Mouse (Mus musculus): Measurements from ENCODE around the gene Mcu. TPM values are rescaled to one million over a fixed set of nuclear protein-coding genes. Genes with fewer than 3 reads are reported as not detected.

The Mcu gene
- total RNA-seq, 2 experiments from 2014 or later, result 48.0 to 48.6 TPM

GRCm38 (mm10) chr10:59615981-59616520, 441 bp downstream of the Mcu start, which contains the start of gene Gm10322:
Gene Gm10322, plus strand, starts transcription at chr10:59616063.
- intact Hi-C loops (cut with DNase I), result loop anchor here (2.0 kb wide), 1 partner anchor 87 kb away; the partner anchor contains the start of gene Micu1
- peak; percentile 53 to 55 for DNase-seq (ENCODE audit: low spot score in 2 of 2)

DNA sequence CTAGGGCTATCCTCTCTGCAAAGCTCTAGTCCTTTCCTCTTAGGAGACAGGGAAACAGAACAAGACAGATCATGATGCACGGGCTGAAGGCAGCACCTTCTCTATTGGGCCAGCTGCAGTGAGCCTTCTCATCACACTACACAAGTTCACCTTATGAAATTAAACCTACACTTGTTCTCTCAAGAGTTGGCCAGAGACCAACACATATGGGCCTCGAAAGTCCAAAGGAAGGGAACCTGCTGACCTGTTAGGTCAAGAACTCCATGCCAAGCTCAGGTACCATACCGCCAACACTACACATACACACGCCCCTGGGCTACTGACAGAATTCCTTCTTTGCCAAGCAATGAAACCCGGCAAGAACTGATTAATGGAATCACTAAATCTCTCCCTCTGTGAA, 1.1 kb downstream of the Mcu start:
- intact Hi-C loops (cut with DNase I), result no loop called here
- no peak for DNase-seq (ENCODE audit: low spot score in 2 of 2)

DNA sequence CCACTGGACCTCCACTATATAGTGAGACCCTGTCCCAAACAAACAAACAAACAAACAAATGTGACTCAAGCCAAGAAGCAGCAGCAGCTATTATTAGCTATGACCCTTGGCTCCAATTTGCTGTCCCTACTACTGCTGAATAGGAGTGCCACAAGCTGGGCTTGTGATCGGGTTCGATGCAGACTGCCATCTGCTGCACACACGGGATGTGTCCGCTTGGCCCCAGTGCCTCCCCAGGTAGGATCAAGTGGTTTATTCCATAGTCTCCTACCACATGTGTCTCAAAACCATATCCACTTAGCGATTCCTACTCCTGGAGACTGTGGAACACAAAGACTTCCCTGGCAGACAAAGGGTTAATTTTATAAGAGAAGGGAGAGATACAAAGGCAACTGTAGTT, 2.4 kb downstream of the Mcu start:
- intact Hi-C loops (cut with DNase I), result loop anchor here (5.0 kb wide), 1 partner anchor 122 kb away; no protein-coding TSS in a partner anchor
- no peak for DNase-seq (ENCODE audit: low spot score in 2 of 2)

DNA sequence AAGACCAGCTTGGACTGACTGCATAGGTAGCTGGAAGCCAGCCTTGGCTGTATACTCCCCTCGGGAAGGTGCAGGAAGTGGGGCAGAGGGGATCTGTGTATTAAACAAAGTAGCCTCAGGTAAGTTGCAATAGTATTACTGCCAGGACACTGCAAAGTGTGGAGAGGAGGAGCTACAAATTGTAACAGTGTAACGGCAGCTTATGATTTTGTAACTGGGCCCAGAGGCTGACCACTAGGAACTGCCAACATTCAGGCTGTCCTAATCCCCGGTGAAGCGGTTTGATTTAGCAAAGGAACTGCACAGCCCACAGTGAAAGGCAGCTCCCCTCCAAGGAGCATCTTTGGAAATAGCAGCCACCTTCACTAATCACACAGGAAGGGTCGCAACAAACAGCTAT, 3.2 kb downstream of the Mcu start:
- intact Hi-C loops (cut with DNase I), result loop anchor here (5.0 kb wide), 1 partner anchor 121 kb away; no protein-coding TSS in a partner anchor

GRCm38 (mm10) chr10:59604879-59605464, 11.5 kb downstream of the Mcu start:
- intact Hi-C loops (cut with DNase I), result no loop called here
- no peak for DNase-seq (ENCODE audit: low spot score in 2 of 2)

More for the DNA sequence above, 3.2 kb downstream of the Mcu start:
- DNase-seq (ENCODE audit: low spot score in 2 of 2), result no peak

- no peak for DNase-seq (ENCODE audit: low spot score in 2 of 2)
- intact Hi-C loops (cut with DNase I), result no loop called here
These were observed 12.6 kb downstream of the Mcu start for GRCm38 (mm10) chr10:59603843-59604242.

DNA sequence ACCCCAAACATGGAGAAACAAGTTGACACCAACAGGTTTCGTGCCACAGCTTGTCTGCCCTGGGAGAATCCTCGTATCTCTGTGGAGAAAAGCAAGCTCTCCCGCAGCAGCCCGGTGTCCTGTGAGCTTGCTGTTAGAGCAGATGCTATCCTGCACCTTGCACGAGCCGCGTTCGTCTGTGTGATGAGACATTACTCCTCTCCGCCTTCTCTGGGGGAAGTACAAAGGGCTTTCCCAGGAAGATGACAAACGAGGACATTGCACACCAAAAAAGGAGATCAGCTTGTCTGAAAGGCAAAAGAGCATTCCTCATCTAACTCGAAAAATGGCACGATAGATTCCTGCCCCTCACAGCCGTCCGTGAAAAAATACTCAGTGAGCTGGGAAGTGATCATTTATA, 13.6 kb downstream of the Mcu start:
- intact Hi-C loops (cut with DNase I), result no loop called here
- DNase-seq (ENCODE audit: low spot score in 2 of 2), result peak; percentile 45 to 55

DNA sequence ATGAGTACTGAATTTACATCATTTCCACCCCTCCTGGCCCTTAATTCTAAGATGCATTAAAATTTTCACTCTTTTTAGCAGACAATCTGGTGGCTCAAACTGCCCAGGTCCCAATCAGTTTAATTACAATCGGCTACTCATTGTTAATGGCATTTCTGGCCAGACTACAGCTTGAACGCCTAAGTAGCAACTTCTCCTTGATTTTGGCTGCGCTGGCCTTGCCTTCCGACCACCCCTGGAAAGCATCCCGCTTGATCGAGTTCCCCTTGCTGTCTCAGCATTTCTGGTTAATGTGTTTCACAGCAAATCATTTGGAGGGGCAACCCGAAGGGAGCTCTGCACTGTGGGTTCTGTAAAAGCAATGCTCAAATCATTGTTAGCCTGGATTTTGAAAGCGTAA, 14.4 kb downstream of the Mcu start:
- intact Hi-C loops (cut with DNase I), result no loop called here
- DNase-seq (ENCODE audit: low spot score in 2 of 2), result no peak

GRCm38 (mm10) chr10:59600516-59600915, 16.0 kb downstream of the Mcu start:
- intact Hi-C loops (cut with DNase I), result no loop called here

GRCm38 (mm10) chr10:59593826-59594570, 22.5 kb downstream of the Mcu start:
- intact Hi-C loops (cut with DNase I), result loop anchor here (5.0 kb wide), 1 partner anchor 92 kb away; no protein-coding TSS in a partner anchor
- DNase-seq (ENCODE audit: low spot score in 2 of 2), result peak; percentile 70 to 73

More at GRCm38 (mm10) chr10:59600516-59600915, 16.0 kb downstream of the Mcu start:
- no peak for DNase-seq (ENCODE audit: low spot score in 2 of 2)

DNA sequence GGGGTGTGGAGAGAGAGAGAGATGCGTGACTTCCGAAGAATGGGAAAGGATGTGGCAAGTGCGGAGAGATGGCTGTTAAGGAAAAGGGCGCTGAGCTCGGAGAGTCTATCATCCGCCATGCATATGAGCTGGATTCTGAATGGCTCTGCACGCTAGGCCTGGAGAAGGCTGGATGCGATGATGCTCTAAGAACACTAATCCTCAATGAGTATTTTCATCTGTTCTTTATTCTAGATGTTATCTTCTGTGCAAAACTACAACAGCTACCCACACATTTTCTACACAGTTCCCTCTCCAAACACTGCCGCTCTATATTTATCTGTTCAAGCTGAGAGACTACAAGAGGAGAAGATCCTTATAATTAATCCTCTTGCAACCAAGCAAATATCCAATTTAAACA, 25.9 kb downstream of the Mcu start:
- peak in 1 of 2 experiments; percentile 58 for DNase-seq (ENCODE audit: low spot score in 2 of 2)
- intact Hi-C loops (cut with DNase I), result loop anchor here (5.0 kb wide), 1 partner anchor 88 kb away; no protein-coding TSS in a partner anchor

DNA sequence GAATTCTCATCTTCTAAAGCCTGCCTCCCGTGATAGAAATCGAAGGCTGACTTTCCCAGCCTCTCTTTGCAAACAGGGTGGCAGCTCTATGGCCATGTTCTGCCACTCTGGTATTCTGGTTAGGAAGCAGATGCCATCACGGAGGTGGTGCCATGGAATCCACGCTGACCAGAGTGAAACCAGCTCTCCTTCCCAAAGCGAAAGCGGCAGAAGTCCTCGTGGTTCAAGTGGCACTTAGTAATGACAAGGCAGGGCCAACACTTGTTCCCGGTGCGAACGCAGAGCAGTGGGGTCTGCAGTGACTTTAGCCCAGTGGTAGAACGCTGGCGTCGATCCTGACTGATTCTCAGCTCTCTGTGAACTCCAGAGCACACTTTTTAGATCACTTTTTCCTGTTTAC, 26.6 kb downstream of the Mcu start:
- no peak for DNase-seq (ENCODE audit: low spot score in 2 of 2)
- intact Hi-C loops (cut with DNase I), result loop anchor here (5.0 kb wide), 1 partner anchor 88 kb away; no protein-coding TSS in a partner anchor

DNA sequence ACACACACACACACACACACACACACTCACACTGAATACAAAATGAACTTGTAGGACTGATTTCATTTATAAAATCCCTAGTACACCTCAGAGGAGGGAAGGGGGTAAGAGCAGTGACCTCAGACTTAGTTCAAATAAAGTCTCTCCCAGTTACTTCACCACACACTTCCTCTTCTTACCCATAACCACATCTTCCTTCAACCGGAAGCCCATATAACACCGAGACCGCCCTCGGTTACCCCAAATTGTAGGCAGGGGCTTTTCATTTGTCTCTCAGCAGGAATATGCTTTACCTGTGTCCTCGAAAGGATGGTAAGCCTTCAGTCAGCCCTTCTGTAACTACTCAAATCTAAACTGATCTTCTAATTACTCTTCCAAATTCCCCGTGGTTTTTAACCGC, 27.1 kb downstream of the Mcu start:
- no peak for DNase-seq (ENCODE audit: low spot score in 2 of 2)
- intact Hi-C loops (cut with DNase I), result no loop called here

DNA sequence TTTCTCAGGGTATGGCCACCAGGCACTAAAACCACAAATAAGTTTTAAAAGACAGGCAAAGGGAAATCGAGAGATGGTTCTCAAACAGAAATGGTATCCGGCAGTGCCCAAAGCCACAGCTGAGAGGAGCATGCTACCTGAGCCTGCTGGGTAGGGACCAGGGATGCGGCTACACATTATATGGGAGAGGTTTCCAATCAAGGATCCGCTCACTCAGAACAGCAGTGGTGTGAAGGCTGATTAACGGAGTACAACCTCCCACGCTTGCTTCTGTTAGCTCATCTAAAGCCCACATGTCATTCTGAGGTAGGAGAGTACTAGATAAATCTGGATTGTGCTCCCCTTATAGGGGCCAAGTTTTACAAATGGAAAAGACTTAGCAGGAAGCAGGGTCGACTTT, 28.4 kb downstream of the Mcu start:
- intact Hi-C loops (cut with DNase I), result no loop called here
- DNase-seq (ENCODE audit: low spot score in 2 of 2), result peak; percentile 44 to 49

GRCm38 (mm10) chr10:59586821-59587220, 29.7 kb downstream of the Mcu start:
- intact Hi-C loops (cut with DNase I), result no loop called here
- no peak for DNase-seq (ENCODE audit: low spot score in 2 of 2)

DNA sequence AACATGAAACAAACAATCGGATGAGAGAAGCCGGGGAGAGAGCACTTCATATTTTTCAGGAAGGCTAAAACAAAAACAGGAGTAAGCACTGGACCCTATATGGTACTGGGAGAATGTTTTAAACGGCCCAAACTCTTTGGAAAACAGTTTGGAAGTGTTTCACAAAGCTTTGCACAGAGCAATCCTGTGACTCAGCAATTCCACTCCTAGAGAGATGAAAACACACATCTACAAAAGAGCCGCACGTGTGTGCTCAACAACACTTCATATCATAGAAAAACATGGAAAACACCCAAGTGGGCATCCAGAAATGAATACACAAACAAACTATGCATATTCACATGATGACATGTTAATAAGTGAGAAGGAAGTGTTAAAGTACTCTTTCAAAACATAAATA, 30.9 kb downstream of the Mcu start:
- intact Hi-C loops (cut with DNase I), result no loop called here
- DNase-seq (ENCODE audit: low spot score in 2 of 2), result no peak

- intact Hi-C loops (cut with DNase I), result no loop called here
- no peak for DNase-seq (ENCODE audit: low spot score in 2 of 2)
These were observed 34.5 kb downstream of the Mcu start for GRCm38 (mm10) chr10:59581826-59582543.

GRCm38 (mm10) chr10:59580593-59581149, 35.8 kb downstream of the Mcu start:
- no peak for DNase-seq (ENCODE audit: low spot score in 2 of 2)
- intact Hi-C loops (cut with DNase I), result no loop called here

DNA sequence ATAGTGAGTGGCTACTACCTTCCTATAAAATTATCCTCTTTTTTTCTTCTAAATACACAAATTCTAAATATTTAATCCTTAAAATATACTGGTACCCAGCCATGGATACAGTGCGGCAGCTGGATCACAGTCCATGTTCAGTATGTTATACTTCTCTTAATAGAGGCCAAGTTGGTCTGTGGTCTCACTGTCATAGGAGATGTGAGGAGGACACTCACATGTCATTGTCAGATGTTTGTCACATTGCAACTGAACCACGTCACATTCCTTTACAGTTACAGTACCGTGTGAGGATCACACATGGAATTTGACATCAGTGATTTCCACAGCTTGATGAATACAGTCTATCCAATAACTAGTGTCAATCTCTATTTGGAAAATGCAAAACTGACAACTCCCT, 36.8 kb downstream of the Mcu start:
- no peak for DNase-seq (ENCODE audit: low spot score in 2 of 2)
- intact Hi-C loops (cut with DNase I), result no loop called here

All from left cerebral cortex, postnatal 14 days (tissue).